Mouse (Mus musculus) CH12.LX (cell line): Measurements from ENCODE around the gene Atp13a5. TPM values are rescaled to one million over a fixed set of nuclear protein-coding genes. Genes with fewer than 3 reads are reported as not detected.

Experiments
- DNase-seq: peaks from one replicate; pipeline ENCODE4 v3.0.0-alpha.2; 2013; ENCODE audit errors: extremely low read depth
- H3K27ac ChIP-seq: 2 replicates; pipeline ENCODE4 v1.5.1; 2012; ENCODE audit warnings: low read depth, mild to moderate bottlenecking, control low read depth, moderate library complexity; ENCODE audit not compliant: insufficient read depth
- H3K27me3 ChIP-seq: replicated peaks from 2 replicates; pipeline ENCODE3; 2012; ENCODE audit warnings: inconsistent platforms
- H3K36me3 ChIP-seq, 2 experiments: replicated peaks in 1 of 2; 2 replicates each; pipeline versions ENCODE3 to v1.6.1; 2012; ENCODE audit warnings: inconsistent platforms in 1 of 2, low read length in 1 of 2, mild to moderate bottlenecking in 1 of 2, mixed read lengths in 1 of 2, moderate library complexity in 1 of 2; ENCODE audit not compliant: control insufficient read depth in 1 of 2, insufficient read depth in 1 of 2
- H3K4me1 ChIP-seq, 2 experiments: 2 replicates each; pipeline ENCODE4 v1.6.1; 2012; ENCODE audit warnings: inconsistent platforms in 1 of 2, moderate library complexity in 1 of 2; ENCODE audit not compliant: insufficient read depth in 2 of 2, control insufficient read depth in 1 of 2
- H3K4me2 ChIP-seq: 2 replicates; pipeline ENCODE4 v1.6.1; 2012; ENCODE audit warnings: low read depth, mild to moderate bottlenecking, control low read depth; ENCODE audit not compliant: poor library complexity, insufficient read depth, severe bottlenecking
- H3K4me3 ChIP-seq, 3 experiments: fragments of 150-350 bp in 1 of 3; sonication (generic) in 1 of 3; replicated peaks in 1 of 3; 2 replicates each; pipeline versions ENCODE3 to v1.5.1; 2011 to 2012; ENCODE audit warnings: low read depth in 2 of 3, low read length in 2 of 3, mild to moderate bottlenecking in 2 of 3, moderate library complexity in 2 of 3, control low read depth in 1 of 3, improper control_type of control experiment in 1 of 3, inconsistent platforms in 1 of 3, mixed read lengths in 1 of 3; ENCODE audit not compliant: poor library complexity in 1 of 3
- H3K79me2 ChIP-seq: replicated peaks from 2 replicates; pipeline ENCODE4 v1.6.1; 2012; ENCODE audit warnings: mild to moderate bottlenecking, moderate library complexity; ENCODE audit not compliant: control insufficient read depth, poor library complexity, insufficient read depth, severe bottlenecking; ENCODE audit errors: extremely low read depth
- H3K9ac ChIP-seq: 2 replicates; pipeline ENCODE4 v1.6.1; 2012; ENCODE audit warnings: low read depth, mild to moderate bottlenecking, control low read depth, moderate library complexity; ENCODE audit not compliant: insufficient read depth
- H3K9me3 ChIP-seq: replicated peaks from 2 replicates; pipeline ENCODE3; 2012; ENCODE audit warnings: low read length, inconsistent platforms, mixed read lengths
- CHD1 ChIP-seq: IDR thresholded peaks from 2 replicates; pipeline ENCODE4 v1.6.1; 2012; ENCODE audit warnings: low read depth, low read length, improper control_type of control experiment, inconsistent platforms
- CHD2 ChIP-seq: IDR thresholded peaks from 2 replicates; pipeline ENCODE4 v1.6.1; 2011; ENCODE audit warnings: low read length, improper control_type of control experiment
- E2F4 ChIP-seq: IDR thresholded peaks from 2 replicates; pipeline ENCODE4 v1.6.1; 2011; ENCODE audit warnings: low read depth, low read length, improper control_type of control experiment; ENCODE audit not compliant: insufficient replicate concordance
- ELF1 ChIP-seq: IDR thresholded peaks from 2 replicates; pipeline ENCODE4 v1.6.1; 2014; ENCODE audit warnings: low read depth, mild to moderate bottlenecking, inconsistent platforms, low read length, improper control_type of control experiment
- EP300 ChIP-seq: IDR thresholded peaks from 2 replicates; pipeline ENCODE4 v1.6.1; 2011; ENCODE audit warnings: low read length, improper control_type of control experiment
- GABPA ChIP-seq: IDR thresholded peaks from 2 replicates; pipeline ENCODE4 v1.6.1; 2012; ENCODE audit warnings: low read depth, low read length, improper control_type of control experiment, inconsistent platforms; ENCODE audit not compliant: insufficient replicate concordance
- HCFC1 ChIP-seq: IDR thresholded peaks from 2 replicates; pipeline ENCODE4 v1.6.1; 2012; ENCODE audit warnings: low read depth, mild to moderate bottlenecking, inconsistent platforms, low read length, improper control_type of control experiment
- IRF4 ChIP-seq: IDR thresholded peaks from 2 replicates; pipeline ENCODE4 v1.6.1; 2014; ENCODE audit warnings: low read depth, mild to moderate bottlenecking, inconsistent platforms, low read length, improper control_type of control experiment
- JUN ChIP-seq: IDR thresholded peaks from 2 replicates; pipeline ENCODE4 v1.6.1; 2011; ENCODE audit warnings: low read depth, mild to moderate bottlenecking, low read length, improper control_type of control experiment, moderate library complexity; ENCODE audit not compliant: insufficient read depth
- JUND ChIP-seq: conservative IDR thresholded peaks from 2 replicates; pipeline ENCODE4 v1.6.1; 2011; ENCODE audit warnings: low read depth, low read length, improper control_type of control experiment
- MAX ChIP-seq: IDR thresholded peaks from 2 replicates; pipeline ENCODE4 v1.6.1; 2011; ENCODE audit warnings: low read length, improper control_type of control experiment
- MAZ ChIP-seq: IDR thresholded peaks from 2 replicates; pipeline ENCODE4 v1.6.1; 2012; ENCODE audit warnings: low read depth, mild to moderate bottlenecking, inconsistent platforms, low read length, improper control_type of control experiment, moderate library complexity
- MYC ChIP-seq: IDR thresholded peaks from 2 replicates; pipeline ENCODE4 v1.6.1; 2011; ENCODE audit warnings: low read depth, mild to moderate bottlenecking, improper control_type of control experiment, low read length
- NELFE ChIP-seq: IDR thresholded peaks from 2 replicates; pipeline ENCODE4 v1.6.1; 2011; ENCODE audit warnings: low read depth, low read length, improper control_type of control experiment
- NRF1 ChIP-seq: IDR thresholded peaks from 2 replicates; pipeline ENCODE4 v1.6.1; 2014; ENCODE audit warnings: low read depth, mild to moderate bottlenecking, inconsistent platforms, low read length, improper control_type of control experiment, moderate library complexity
- PAX5 ChIP-seq: IDR thresholded peaks from 2 replicates; pipeline ENCODE4 v1.6.1; 2012; ENCODE audit warnings: low read length, inconsistent platforms, mixed read lengths
- POLR2A ChIP-seq: IDR thresholded peaks from 2 replicates; pipeline ENCODE4 v1.6.1; 2011; ENCODE audit warnings: low read depth, mild to moderate bottlenecking, improper control_type of control experiment, low read length
- RAD21 ChIP-seq: IDR thresholded peaks from 2 replicates; pipeline ENCODE4 v1.6.1; 2011; ENCODE audit warnings: low read depth, mild to moderate bottlenecking, low read length, improper control_type of control experiment, moderate library complexity
- RCOR1 ChIP-seq: conservative IDR thresholded peaks from 2 replicates; pipeline ENCODE4 v1.6.1; 2012; ENCODE audit warnings: low read depth, mild to moderate bottlenecking, inconsistent platforms, low read length, improper control_type of control experiment
- SIN3A ChIP-seq: IDR thresholded peaks from 2 replicates; pipeline ENCODE4 v1.6.1; 2012; ENCODE audit warnings: low read length, improper control_type of control experiment, inconsistent platforms
- TBP ChIP-seq: conservative IDR thresholded peaks from 2 replicates; pipeline ENCODE4 v1.6.1; 2011; ENCODE audit warnings: low read depth, low read length, improper control_type of control experiment
- UBTF ChIP-seq: IDR thresholded peaks from 2 replicates; pipeline ENCODE4 v1.6.1; 2012; ENCODE audit warnings: low read depth, mild to moderate bottlenecking, inconsistent platforms, low read length, improper control_type of control experiment, moderate library complexity
- USF2 ChIP-seq: conservative IDR thresholded peaks from 2 replicates; pipeline ENCODE4 v1.6.1; 2011; ENCODE audit warnings: low read depth, low read length, improper control_type of control experiment
- ZC3H11A ChIP-seq: IDR thresholded peaks from 2 replicates; pipeline ENCODE4 v1.6.1; 2012; ENCODE audit warnings: low read depth, mild to moderate bottlenecking, inconsistent platforms, low read length, improper control_type of control experiment
- dilution Hi-C: fragments of 300-500 bp; cut with MboI; formaldehyde crosslinking; loops from 2 replicates; pipeline ENCODE4 v1.14.3; 2020; ENCODE audit warnings: low sequenced_read_pairs; ENCODE audit not compliant: extremely low pct_unique_long_range_greater_than_20kb, extremely low pct_ligation_motif_present
- in situ Hi-C: fragments of 300-500 bp; cut with MboI; formaldehyde crosslinking; loops from 3 replicates; pipeline ENCODE4 v1.14.3; 2019; ENCODE audit warnings: low sequenced_read_pairs, low pct_ligation_motif_present, low pct_unique_long_range_greater_than_20kb, mixed read lengths
- polyA plus RNA-seq: library from polyadenylated mRNA; unstranded; fragments of >175 nt; gene quantifications from 2 replicates; pipeline ENCODE4 v1.2.1, GENCODE M21; 2012; ENCODE audit warnings: low read depth; ENCODE audit not compliant: insufficient read length
- total RNA-seq, 2 experiments: library from RNA; depleted of rRNA; stranded (reverse); fragments of 300-350 nt in 1 of 2; fragments of >200 nt in 1 of 2; gene quantifications; 2 replicates each; pipeline ENCODE4 v1.2.3; 2012 to 2014

Atp13a5 gene
- total and polyA plus RNA-seq, 3 experiments = not detected

DNA sequence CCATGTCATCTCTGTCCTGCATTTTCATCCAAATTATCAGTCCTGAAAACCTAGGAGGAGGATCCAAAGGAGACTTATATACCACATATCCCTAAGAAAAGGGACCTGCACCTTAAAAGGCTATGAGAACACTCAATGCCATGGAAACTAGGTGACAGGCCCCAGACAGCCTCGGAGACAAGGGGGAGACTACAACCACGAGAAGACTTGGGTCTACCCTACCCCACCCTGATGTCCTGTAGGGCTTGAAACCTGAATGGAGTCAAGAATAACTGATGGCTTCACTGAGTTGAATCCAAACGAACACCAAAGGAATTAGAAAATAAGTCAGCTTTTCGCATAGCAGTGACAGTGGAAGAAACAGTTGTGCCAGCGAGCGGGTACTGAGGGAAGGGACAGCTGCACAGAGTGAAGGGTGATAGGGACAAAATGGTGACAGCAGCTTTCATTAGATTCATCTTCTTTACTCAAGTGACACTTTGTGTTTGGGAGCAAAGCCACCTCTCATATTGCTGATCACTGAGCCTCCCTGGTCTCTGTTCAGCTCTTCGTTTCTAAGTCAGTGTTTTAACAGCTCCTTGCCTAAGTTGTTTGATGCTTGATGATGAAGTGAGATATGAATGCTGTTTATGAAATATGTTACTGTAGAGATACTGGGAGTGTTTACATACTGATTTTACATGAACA, 53.2 kb downstream of the Atp13a5 start:
- in situ Hi-C loops = no loop called here
- no peaks in the 10 kb centered on the region for H3K27me3 ChIP-seq
- peaks cover 7% of the 10 kb centered on the region for H3K9me3 ChIP-seq
- no peak overlapping the region for H3K27ac ChIP-seq
- no peaks in the 10 kb centered on the region for H3K36me3 ChIP-seq
- dilution Hi-C loops = no loop called here
- no peak overlapping the region for H3K4me2 ChIP-seq
- H3K4me3 ChIP-seq = no peak overlapping the region
- no peak for DNase-seq
- TF ChIP-seq CHD2 = no peak
- TF ChIP-seq RAD21 = no peak
- TF ChIP-seq ZC3H11A = no peak
- TF ChIP-seq SIN3A = no peak
- no peak for TF ChIP-seq TBP
- no peak for TF ChIP-seq NELFE
- no peak for TF ChIP-seq E2F4
- TF ChIP-seq UBTF = no peak
- TF ChIP-seq JUN = no peak
- TF ChIP-seq IRF4 = no peak
- TF ChIP-seq POLR2A = no peak
- TF ChIP-seq ELF1 = no peak
- TF ChIP-seq HCFC1 = no peak
- no peak for TF ChIP-seq RCOR1
- no peak for TF ChIP-seq EP300
- no peak for TF ChIP-seq MAZ
- no peak for TF ChIP-seq JUND
- no peak for TF ChIP-seq MYC
- no peak for TF ChIP-seq PAX5
- no peak for TF ChIP-seq CHD1
- H3K79me2 ChIP-seq = no peaks in the 10 kb centered on the region
- H3K4me1 ChIP-seq = 0 out of 4 replicates have a peak, but pooled peaks cover 0 to under 1% of the 10 kb centered on the region in 2 experiments
- no peak overlapping the region for H3K9ac ChIP-seq

DNA sequence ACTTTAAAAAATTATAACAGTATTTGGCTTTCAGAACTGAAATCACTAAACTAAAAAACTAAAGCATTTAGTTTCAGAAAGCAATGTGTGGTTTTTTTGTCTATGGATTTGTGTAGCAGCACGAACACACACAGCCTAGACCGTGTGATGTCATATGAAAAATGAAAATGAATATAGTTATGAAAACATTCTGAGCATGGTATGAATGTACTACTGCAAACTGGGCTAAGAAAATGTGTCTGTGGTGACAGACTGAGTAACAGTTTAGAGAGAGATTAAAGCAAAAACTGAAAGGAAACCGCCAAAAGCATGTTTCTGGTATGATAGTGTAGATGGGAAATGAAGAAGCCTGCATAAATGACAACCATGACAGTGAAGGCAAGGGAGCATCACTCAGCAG, 57.8 kb downstream of the Atp13a5 start:
- no peak overlapping the region for H3K9ac ChIP-seq
- no peaks in the 10 kb centered on the region for H3K79me2 ChIP-seq
- H3K4me1 ChIP-seq = 0 out of 4 replicates have a peak, but pooled peaks cover 0 to 3% of the 10 kb centered on the region in 2 experiments
- in situ Hi-C loops = no loop called here
- TF ChIP-seq SIN3A (no peak), MAX (no peak), NRF1 (no peak), GABPA (no peak), USF2 (no peak), JUN (no peak)
- H3K4me3 ChIP-seq = no peak overlapping the region
- H3K27me3 ChIP-seq = no peaks in the 10 kb centered on the region
- no peak overlapping the region for H3K27ac ChIP-seq
- no peak for DNase-seq
- H3K9me3 ChIP-seq = peaks cover 11% of the 10 kb centered on the region
- no peaks in the 10 kb centered on the region for H3K36me3 ChIP-seq
- H3K4me2 ChIP-seq = no peak overlapping the region
- dilution Hi-C loops = no loop called here
